Mouse (Mus musculus) C2C12 (cell line): ENCODE measurements around the gene Rab8b.

Experiments
- CTCF ChIP-seq: IDR thresholded peaks from one replicate; pipeline ENCODE4 v1.5.1; 2011; ENCODE audit not compliant: control insufficient read depth, insufficient read depth, insufficient read length
- FOSL1 ChIP-seq: IDR thresholded peaks from one replicate; pipeline ENCODE4 v1.8.0; 2011; ENCODE audit warnings: mild to moderate bottlenecking, low read length; ENCODE audit not compliant: poor library complexity, insufficient read depth, severe bottlenecking

DNA sequence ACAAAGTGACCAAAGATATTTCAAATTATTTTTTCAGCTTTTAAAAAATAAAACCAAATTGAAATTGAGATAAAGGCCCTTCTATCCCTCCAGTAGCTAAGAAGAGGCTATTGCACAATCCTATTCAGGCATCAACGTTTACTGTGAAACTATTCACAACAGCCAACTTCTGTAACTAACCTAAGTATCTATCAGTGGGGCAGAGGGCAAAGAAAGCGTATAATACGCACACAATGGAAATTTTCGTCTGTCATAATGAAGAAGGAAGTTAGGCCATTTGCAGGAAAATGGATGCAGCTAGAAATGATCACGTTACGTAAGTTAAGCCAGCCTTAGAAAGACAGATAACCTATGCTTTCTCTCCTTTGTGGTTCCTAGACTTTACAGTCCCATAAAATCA is 40.0 kb downstream of the Rab8b start:
- TF ChIP-seq CTCF (no peak), FOSL1 (no peak)
